Mouse (Mus musculus): ENCODE measurements at regions not wholly inside any gene's neighbourhood (a gene's known extent, or its start where the extent isn't known, plus 50 kb on each side); places are given as distances from the start of the nearest gene placed in this dataset.

- DNase-seq (ENCODE audit: low spot score in 2 of 2) = peak in 1 of 2 experiments; percentile 14
Observed at GRCm38 (mm10) chr6:44092336-44092735, 426.3 kb upstream of the Tpk1 start.

- no peak for DNase-seq (ENCODE audit: low spot score in 2 of 2)
Observed at GRCm38 (mm10) chr6:44081922-44082552, 416.0 kb upstream of the Tpk1 start.

GRCm38 (mm10) chr6:44073124-44073523 lies 407.0 kb upstream of the Tpk1 start:
- no peak for DNase-seq (ENCODE audit: low spot score in 2 of 2)

GRCm38 (mm10) chr6:44067841-44068240 lies 401.8 kb upstream of the Tpk1 start:
- DNase-seq (ENCODE audit: low spot score in 2 of 2) = no peak

All from left cerebral cortex, adult 18-20 months (tissue).